Mouse (Mus musculus) urinary bladder, postnatal 4 days (tissue): Measurements from ENCODE around the gene Tubgcp6.
A peak's percentile ranks its signal among the peaks of the same experiment; 100 is the strongest.

Experiments used
- DNase-seq, 2 experiments: peaks; one replicate each; pipeline ENCODE4 v3.0.0; 2021 to 2022; ENCODE audit warnings: low spot score in 2 of 2

Gene Tubgcp6

GRCm38 (mm10) chr15:89064891-89065290 is 58.0 kb downstream of the Tubgcp6 start:
- peak in 1 of 2 experiments; percentile 33 for DNase-seq

- peak in 1 of 2 experiments; percentile 35 for DNase-seq
These were observed 59.4 kb downstream of the Tubgcp6 start for GRCm38 (mm10) chr15:89063536-89063935.

- DNase-seq, result peak in 1 of 2 experiments; percentile 50
These were observed 59.9 kb downstream of the Tubgcp6 start for GRCm38 (mm10) chr15:89063001-89063400.

- peak in 1 of 2 experiments; percentile 53 for DNase-seq
These were observed 60.4 kb downstream of the Tubgcp6 start for GRCm38 (mm10) chr15:89062518-89062910.

GRCm38 (mm10) chr15:89061761-89062517 is 61.0 kb downstream of the Tubgcp6 start:
- DNase-seq, result peak in 1 of 2 experiments; percentile 56

GRCm38 (mm10) chr15:89060811-89061460 is 62.0 kb downstream of the Tubgcp6 start:
- peak in 1 of 2 experiments; percentile 53 for DNase-seq

- peak in 1 of 2 experiments; percentile 61 for DNase-seq
These were observed 62.8 kb downstream of the Tubgcp6 start for GRCm38 (mm10) chr15:89060032-89060681.

GRCm38 (mm10) chr15:89059161-89059931 is 63.6 kb downstream of the Tubgcp6 start, which contains the start of gene Panx2:
Gene Panx2 (plus strand): TSS chr15:89059734.
- DNase-seq, result peak; percentile 15 to 58

- DNase-seq, result peak in 1 of 2 experiments; percentile 15
These were observed 64.2 kb downstream of the Tubgcp6 start for GRCm38 (mm10) chr15:89058736-89059135.

GRCm38 (mm10) chr15:89054666-89055065 is 68.2 kb downstream of the Tubgcp6 start:
- peak; percentile 15 to 47 for DNase-seq
